Mouse (Mus musculus) stomach, embryonic 14.5 days (tissue): Measurements from ENCODE around the gene Gm10260. TPM values are rescaled to one million over a fixed set of nuclear protein-coding genes. Genes with fewer than 3 reads are reported as not detected.

Source experiments
- ATAC-seq: fragments of 200-750 bp; cut with Nextera tagmentation; 2 replicates; pipeline ENCODE4 v1.8.0; 2017; ENCODE audit warnings: low read depth, moderate TSS enrichment; ENCODE audit not compliant: insufficient number of reproducible peaks, insufficient read depth, low FRiP score
- H3K27ac ChIP-seq: fragments of 300-500 bp; sonication (generic); 2 replicates; pipeline ENCODE4 v1.5.1; 2014; ENCODE audit warnings: mild to moderate bottlenecking, low read length, moderate library complexity, mixed read lengths
- H3K27me3 ChIP-seq: fragments of 300-500 bp; sonication (generic); 2 replicates; pipeline ENCODE4 v1.6.1; 2014; ENCODE audit warnings: low read length, control low read depth, mixed read lengths; ENCODE audit not compliant: control insufficient read depth, insufficient read depth
- H3K36me3 ChIP-seq: fragments of 300-500 bp; sonication (generic); 2 replicates; pipeline ENCODE4 v1.6.1; 2014; ENCODE audit warnings: mild to moderate bottlenecking, control low read depth, low read length, moderate library complexity, mixed read lengths; ENCODE audit not compliant: control insufficient read depth, insufficient read depth
- H3K4me1 ChIP-seq: fragments of 300-500 bp; sonication (generic); 2 replicates; pipeline ENCODE4 v1.6.1; 2014; ENCODE audit warnings: low read length, control low read depth, mixed read lengths; ENCODE audit not compliant: control insufficient read depth, insufficient read depth
- H3K4me2 ChIP-seq: fragments of 300-500 bp; sonication (generic); replicated peaks from 2 replicates; pipeline ENCODE4 v1.6.1; 2014; ENCODE audit warnings: low read depth, low read length, control low read depth
- H3K4me3 ChIP-seq: fragments of 300-500 bp; sonication (generic); 2 replicates; pipeline ENCODE4 v1.5.1; 2014; ENCODE audit warnings: low read depth, low read length, control low read depth
- H3K9ac ChIP-seq: fragments of 300-500 bp; sonication (generic); replicated peaks from 2 replicates; pipeline ENCODE4 v1.6.1; 2014; ENCODE audit warnings: low read depth, mild to moderate bottlenecking, control low read depth, low read length, moderate library complexity, mixed read lengths
- H3K9me3 ChIP-seq: fragments of 300-500 bp; sonication (generic); 2 replicates; pipeline ENCODE4 v1.6.1; 2016; ENCODE audit warnings: low read depth, low read length, control low read depth; ENCODE audit not compliant: control insufficient read depth
- WGBS: fragments of 180-500 bp; shearing (Covaris S2); extraction: QIAGEN DNeasy Blood & Tissue Kit; methylation state at CpG from one replicate; pipeline ENCODE4 v1.1.7; 2014; 5-methylcytosine and 5-hydroxymethylcytosine counted together
- polyA plus RNA-seq: library from polyadenylated mRNA; unstranded; fragments of >200 nt; fragmentation: Nextera tagmentation; extraction: Ambion mirVana; gene quantifications from 2 replicates; pipeline ENCODE4 v1.2.1, GENCODE M21; 2014

Gm10260 gene
- polyA plus RNA-seq, 1 experiment from 2014 or later: 4.7 TPM

DNA sequence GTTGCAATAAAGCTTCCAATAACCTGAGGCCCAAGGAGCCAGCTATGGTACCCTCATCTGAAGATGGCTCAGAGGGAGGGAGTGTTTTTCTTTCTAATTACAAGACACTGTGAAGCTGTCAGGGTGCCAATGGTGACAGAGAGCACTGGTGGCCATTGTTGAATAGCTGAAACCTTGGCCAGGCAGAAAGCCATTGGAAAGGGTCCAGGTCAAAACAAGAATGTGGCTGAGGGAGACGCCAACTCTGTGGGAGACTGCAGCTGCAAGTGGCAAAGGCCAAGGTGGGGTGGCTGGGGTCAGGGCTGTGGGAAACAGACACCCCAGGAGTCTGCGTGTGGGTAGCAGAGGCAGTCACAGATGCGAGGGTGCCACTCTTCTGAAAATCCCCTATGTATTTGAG lies 16.3 kb upstream of the Gm10260 start:
- ATAC-seq: no peak
- Histone ChIP-seq H3K9me3 (0 out of 2 replicates have a peak, but pooled peaks cover 3% of the 10 kb centered on the region), H3K36me3 (no peaks in the 10 kb centered on the region), H3K27me3 (no peaks in the 10 kb centered on the region), H3K4me1 (peaks cover 21% of the 10 kb centered on the region; the same call in 1 of the 2 replicates), H3K27ac (0 out of 2 replicates have a peak overlapping the region, but pooled peaks have one; percentile 1), H3K4me3 (no peak overlapping the region), H3K9ac (no peak overlapping the region), H3K4me2 (no peak overlapping the region)
- WGBS: 52% methylated on average over 3 of the region's 3 CpGs

DNA sequence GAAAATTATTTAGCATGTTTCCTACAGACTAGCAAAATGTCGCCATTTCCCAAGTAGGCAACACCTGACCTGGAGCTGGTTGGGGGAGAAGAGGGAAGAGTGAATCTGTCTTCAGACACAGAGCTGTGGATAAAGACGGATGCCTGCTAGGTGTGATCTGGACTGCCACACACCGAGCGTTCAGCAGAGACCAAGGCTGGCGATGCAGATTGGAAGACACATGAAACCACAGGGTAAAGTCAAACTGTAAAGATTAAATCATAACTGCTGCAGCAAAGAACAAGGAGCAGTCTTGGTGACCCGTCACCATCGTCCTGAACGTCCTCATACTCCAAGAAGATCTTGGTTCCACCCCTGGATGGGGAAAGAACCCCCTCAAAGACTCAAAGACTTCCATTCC lies 15.5 kb upstream of the Gm10260 start:
- Histone ChIP-seq H3K27ac (no peak overlapping the region), H3K4me3 (no peak overlapping the region), H3K36me3 (no peaks in the 10 kb centered on the region), H3K9ac (no peak overlapping the region), H3K4me2 (no peak overlapping the region), H3K4me1 (peaks cover 19% of the 10 kb centered on the region; the same call in 1 of the 2 replicates), H3K9me3 (0 out of 2 replicates have a peak, but pooled peaks cover 3% of the 10 kb centered on the region), H3K27me3 (no peaks in the 10 kb centered on the region)
- ATAC-seq: no peak
- WGBS: 93% methylated on average over 8 of the region's 8 CpGs

DNA sequence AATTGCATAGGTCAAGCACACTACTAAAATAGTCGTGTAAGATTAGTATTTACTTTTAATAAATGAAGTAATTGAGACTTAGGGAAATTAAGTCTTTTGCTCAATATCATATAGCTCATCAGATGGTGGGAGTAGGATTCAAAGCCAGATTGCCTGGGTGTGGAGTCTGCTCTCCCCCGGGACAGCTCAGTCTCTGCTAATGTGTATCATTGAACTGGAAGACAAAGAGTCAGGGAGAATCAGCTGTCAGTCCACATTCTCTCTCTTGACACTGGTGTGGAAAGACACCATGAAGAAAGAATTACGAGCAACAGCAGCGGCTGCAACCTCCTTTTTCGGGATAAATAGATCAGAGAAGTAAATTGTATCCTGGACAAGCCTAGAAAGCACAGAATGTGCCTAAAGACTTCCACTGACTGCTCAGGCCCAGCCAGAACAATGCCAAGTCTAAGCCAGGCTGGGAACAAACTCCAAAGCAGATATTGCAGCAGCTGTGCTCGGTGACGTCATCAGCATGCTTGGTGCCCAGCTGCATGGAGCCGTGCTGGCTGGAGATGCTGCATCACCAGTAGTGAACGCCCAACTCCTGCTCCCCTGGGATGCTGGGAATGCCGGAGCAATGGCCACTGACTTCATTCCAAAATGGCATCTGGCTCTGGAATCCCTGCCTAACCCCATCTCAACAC lies 14.5 kb upstream of the Gm10260 start:
- no peaks in the 10 kb centered on the region for H3K27me3 ChIP-seq
- WGBS: 76% methylated on average over 10 of the region's 10 CpGs
- no peak overlapping the region for H3K4me2 ChIP-seq
- no peak overlapping the region for H3K9ac ChIP-seq
- no peak overlapping the region for H3K27ac ChIP-seq
- peaks cover 14% of the 10 kb centered on the region; the same call in 1 of the 2 replicates for H3K4me1 ChIP-seq
- no peaks in the 10 kb centered on the region for H3K36me3 ChIP-seq
- H3K4me3 ChIP-seq: no peak overlapping the region
- no peak for ATAC-seq
- H3K9me3 ChIP-seq: 0 out of 2 replicates have a peak, but pooled peaks cover 3% of the 10 kb centered on the region

DNA sequence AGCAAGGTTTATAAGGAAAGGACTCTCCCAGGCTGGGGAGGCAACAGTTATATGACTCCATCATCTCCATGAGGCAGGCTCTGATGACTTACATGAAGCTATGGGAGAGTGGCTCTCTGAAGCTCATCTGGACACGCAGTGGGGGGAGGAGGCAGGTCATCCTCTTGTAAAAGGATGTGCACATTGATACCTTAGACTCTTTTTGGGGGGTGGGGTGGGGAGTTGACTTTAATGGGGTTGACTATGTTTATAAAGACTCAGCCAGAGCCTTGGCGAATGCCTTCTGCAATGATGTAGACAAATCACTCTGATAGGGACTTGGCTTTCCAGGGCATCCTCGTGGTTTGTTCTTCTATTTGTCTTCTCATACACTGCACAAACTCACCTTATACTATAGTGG lies 8.8 kb upstream of the Gm10260 start:
- 0 out of 2 replicates have a peak, but pooled peaks cover 3% of the 10 kb centered on the region for H3K9me3 ChIP-seq
- no peaks in the 10 kb centered on the region for H3K36me3 ChIP-seq
- no peaks in the 10 kb centered on the region for H3K27me3 ChIP-seq
- no peak overlapping the region for H3K4me2 ChIP-seq
- no peak overlapping the region for H3K27ac ChIP-seq
- no peak overlapping the region for H3K4me3 ChIP-seq
- H3K9ac ChIP-seq: no peak overlapping the region
- H3K4me1 ChIP-seq: no peaks in the 10 kb centered on the region
- ATAC-seq: no peak
- WGBS: 59% methylated on average over 3 of the region's 3 CpGs

- peak; percentile 23; the same call in 1 of the 2 replicates for ATAC-seq
- no peak overlapping the region for H3K4me2 ChIP-seq
- H3K9me3 ChIP-seq: 0 out of 2 replicates have a peak, but pooled peaks cover 3% of the 10 kb centered on the region
- H3K36me3 ChIP-seq: no peaks in the 10 kb centered on the region
- H3K27ac ChIP-seq: no peak overlapping the region
- H3K9ac ChIP-seq: no peak overlapping the region
- no peak overlapping the region for H3K4me3 ChIP-seq
- H3K27me3 ChIP-seq: no peaks in the 10 kb centered on the region
- 45% methylated on average over 3 of the region's 3 CpGs for WGBS
- H3K4me1 ChIP-seq: peaks cover 1% of the 10 kb centered on the region
Measured at GRCm38 (mm10) chr13:97768803-97769202, 8.4 kb upstream of the Gm10260 start.

DNA sequence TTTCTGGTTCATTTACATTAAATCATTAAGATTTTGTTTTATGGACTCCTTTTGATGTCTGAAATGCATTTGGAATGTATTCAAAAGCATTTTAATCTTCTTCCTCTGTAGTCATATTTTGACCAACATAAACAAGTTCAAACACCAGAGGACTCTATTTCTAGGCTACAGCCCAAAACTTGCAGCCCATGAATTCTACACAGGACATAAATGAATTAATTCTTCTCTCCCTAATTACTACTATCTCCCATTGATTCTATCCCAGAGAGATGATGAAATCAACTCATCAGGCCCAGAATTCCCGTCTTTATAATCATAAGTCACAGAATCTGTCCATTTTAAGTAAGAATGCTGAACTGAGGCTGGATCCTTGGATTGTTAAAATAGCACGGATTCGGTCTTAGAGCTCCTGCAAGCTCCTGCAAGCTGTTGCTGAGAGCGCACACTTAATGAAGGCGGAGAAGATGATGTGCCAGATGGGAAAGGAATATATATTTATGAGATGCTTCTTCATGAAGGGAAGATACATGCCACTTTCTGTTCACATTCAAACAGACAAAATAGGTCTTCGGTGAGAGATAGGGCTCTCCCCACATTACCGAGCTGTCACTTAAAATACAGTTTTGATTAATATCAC lies 7.7 kb upstream of the Gm10260 start:
- H3K27me3 ChIP-seq: no peaks in the 10 kb centered on the region
- H3K36me3 ChIP-seq: no peaks in the 10 kb centered on the region
- H3K9ac ChIP-seq: no peak overlapping the region
- peaks cover 7% of the 10 kb centered on the region for H3K4me1 ChIP-seq
- peak overlapping the region; percentile 17; the same call in 1 of the 2 replicates for H3K27ac ChIP-seq
- no peak overlapping the region for H3K4me3 ChIP-seq
- H3K4me2 ChIP-seq: no peak overlapping the region
- ATAC-seq: no peak
- WGBS: 62% methylated on average over 7 of the region's 7 CpGs
- H3K9me3 ChIP-seq: 0 out of 2 replicates have a peak, but pooled peaks cover 3% of the 10 kb centered on the region

DNA sequence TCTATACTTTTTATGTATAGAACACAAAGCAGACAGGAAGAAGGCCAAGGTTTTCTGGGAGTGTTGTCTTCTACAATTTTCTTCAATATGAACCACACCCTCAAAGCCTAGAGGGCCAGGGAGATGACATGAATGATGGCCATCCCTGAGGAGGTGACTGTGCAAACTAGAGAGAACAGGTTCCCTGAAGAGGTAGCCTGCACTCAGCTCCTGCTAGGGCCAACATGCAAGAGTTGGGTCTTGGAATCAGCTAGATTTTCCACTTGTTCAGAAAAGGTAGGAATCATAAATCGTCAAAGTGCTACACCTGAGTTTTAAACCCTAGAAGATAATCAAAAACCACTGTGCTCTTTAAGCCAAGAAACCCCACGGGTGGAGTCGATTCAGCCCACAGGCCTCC lies 6.2 kb upstream of the Gm10260 start:
- Histone ChIP-seq H3K27me3 (no peaks in the 10 kb centered on the region), H3K4me1 (peaks cover 7% of the 10 kb centered on the region), H3K9ac (no peak overlapping the region), H3K27ac (no peak overlapping the region), H3K36me3 (no peaks in the 10 kb centered on the region), H3K9me3 (no peaks in the 10 kb centered on the region), H3K4me2 (no peak overlapping the region), H3K4me3 (no peak overlapping the region)
- 89% methylated on average over 3 of the region's 3 CpGs for WGBS
- no peak for ATAC-seq

- no peaks in the 10 kb centered on the region for H3K36me3 ChIP-seq
- no peak for ATAC-seq
- no peak overlapping the region for H3K4me3 ChIP-seq
- WGBS: 69% methylated on average over 2 of the region's 2 CpGs
- H3K4me2 ChIP-seq: no peak overlapping the region
- no peak overlapping the region for H3K27ac ChIP-seq
- H3K9me3 ChIP-seq: no peaks in the 10 kb centered on the region
- no peaks in the 10 kb centered on the region for H3K27me3 ChIP-seq
- H3K4me1 ChIP-seq: peaks cover 7% of the 10 kb centered on the region
- no peak overlapping the region for H3K9ac ChIP-seq
Measured at GRCm38 (mm10) chr13:97765913-97766312, 5.5 kb upstream of the Gm10260 start.
